In the genomic region with DNA sequence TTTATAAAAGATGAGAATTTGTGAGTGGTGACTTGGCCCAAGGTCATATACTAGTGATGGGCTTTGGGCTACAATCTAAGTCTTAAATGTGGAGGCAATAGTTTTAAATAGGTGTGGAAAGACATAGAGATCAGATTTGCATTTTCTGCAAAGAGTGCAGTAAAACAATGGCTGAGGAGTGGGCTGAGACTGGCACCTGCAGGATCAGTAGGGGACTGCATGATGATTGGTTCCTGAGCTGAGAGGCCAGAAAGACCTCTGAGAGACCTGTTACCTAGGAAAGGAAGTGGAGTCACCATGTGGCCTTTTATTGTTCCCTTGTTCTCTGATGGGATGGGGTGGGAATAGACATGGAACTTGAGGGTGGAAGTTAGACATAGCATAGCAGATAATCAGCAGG, we compare ENCODE assay signal across 8 mouse cellular contexts. TPM values are rescaled to one million over a fixed set of nuclear protein-coding genes. Genes with fewer than 3 reads are reported as not detected.
DNase-seq lines count a peak whose midpoint lies in the region; ATAC-seq and TF ChIP-seq lines count a peak whose summit lies in the region.
"Had no signal": no experiment of that assay in that cellular context is flagged by ENCODE, and none has a peak within 500 bp of the region (broad histone marks: within the 10 kb centered on the region; RNA-seq: fewer than 3 reads in every experiment).

No protein-coding gene starts in this region.

- in situ Hi-C loops in ES-E14 (cut with MboI; ENCODE audit: low sequenced_read_pairs in 2 of 2, unreplicated experiment in 2 of 2): no loop called here

- H3K27ac ChIP-seq in kidney, postnatal 0 days: no peak overlapping the region
- H3K27ac ChIP-seq in kidney, embryonic 15.5 days: no peak overlapping the region
- no peak overlapping the region for H3K27ac ChIP-seq in ES-E14 (ENCODE audit: insufficient read depth, low read depth, low read length, poor library complexity, severe bottlenecking)
- no peak overlapping the region for H3K27ac ChIP-seq in embryonic facial prominence, embryonic 11.5 days (replicated peaks; ENCODE audit: low read depth, low read length)
- H3K27ac ChIP-seq: embryonic facial prominence, embryonic 12.5 days had no signal

- H3K4me3 ChIP-seq in kidney, postnatal 0 days (replicated peaks; ENCODE audit: low read depth, low read length): no peak overlapping the region
- H3K4me3 ChIP-seq in kidney, embryonic 15.5 days (replicated peaks): no peak overlapping the region
- no peak overlapping the region for H3K4me3 ChIP-seq in ES-E14 (ENCODE audit: insufficient read depth in 1 of 2, low read depth in 1 of 2, low read length in 2 of 2, poor library complexity in 1 of 2, severe bottlenecking in 1 of 2)
- no peak overlapping the region for H3K4me3 ChIP-seq in embryonic facial prominence, embryonic 11.5 days (ENCODE audit: low read depth, low read length)
- H3K4me3 ChIP-seq: embryonic facial prominence, embryonic 12.5 days had no signal

- H3K27me3 ChIP-seq in kidney, postnatal 0 days (ENCODE audit: insufficient read depth, low read length): no peaks in the 10 kb centered on the region
- peaks cover 19% of the 10 kb centered on the region for H3K27me3 ChIP-seq in kidney, embryonic 15.5 days
- no peaks in the 10 kb centered on the region for H3K27me3 ChIP-seq in embryonic facial prominence, embryonic 11.5 days (ENCODE audit: control insufficient read depth, insufficient read depth, low read length)
- H3K27me3 ChIP-seq: embryonic facial prominence, embryonic 12.5 days had no signal

- no peaks in the 10 kb centered on the region for H3K36me3 ChIP-seq in kidney, postnatal 0 days (ENCODE audit: insufficient read depth, low read length)
- no peaks in the 10 kb centered on the region for H3K36me3 ChIP-seq in kidney, embryonic 15.5 days
- H3K36me3 ChIP-seq in ES-E14 (ENCODE audit: control insufficient read depth, insufficient read depth, low read length, poor library complexity, severe bottlenecking): no peaks in the 10 kb centered on the region
- H3K36me3 ChIP-seq in embryonic facial prominence, embryonic 11.5 days (replicated peaks; ENCODE audit: control insufficient read depth, insufficient read depth, low read depth, low read length): no peaks in the 10 kb centered on the region
- H3K36me3 ChIP-seq: embryonic facial prominence, embryonic 12.5 days had no signal

- peak; percentile 38 for DNase-seq in kidney, postnatal 0 days (ENCODE audit: low spot score)
- peak; percentile 61 for DNase-seq in A20 (ENCODE audit: low read depth, low spot score)
- no peak for DNase-seq in ES-E14 (ENCODE audit: low read depth, low spot score)
- peak; percentile 10 for DNase-seq in embryonic facial prominence, embryonic 11.5 days (ENCODE audit: low spot score)
- peak; percentile 55 for DNase-seq in thymus, postnatal 14 days
- DNase-seq in gastrocnemius, postnatal 25 days: no peak

- H3K9ac ChIP-seq in kidney, postnatal 0 days (ENCODE audit: low read depth, low read length): no peak overlapping the region
- H3K9ac ChIP-seq in kidney, embryonic 15.5 days: no peak overlapping the region
- H3K9ac ChIP-seq in ES-E14 (ENCODE audit: insufficient read depth, low read depth, low read length, poor library complexity, severe bottlenecking): no peak overlapping the region
- H3K9ac ChIP-seq in embryonic facial prominence, embryonic 11.5 days (replicated peaks; ENCODE audit: low read length): no peak overlapping the region
- H3K9ac ChIP-seq: embryonic facial prominence, embryonic 12.5 days had no signal

- no peaks in the 10 kb centered on the region for H3K4me1 ChIP-seq in kidney, postnatal 0 days (replicated peaks; ENCODE audit: insufficient read depth, low read length)
- H3K4me1 ChIP-seq in kidney, embryonic 15.5 days: no peaks in the 10 kb centered on the region
- H3K4me1 ChIP-seq in ES-E14 (ENCODE audit: control insufficient read depth in 2 of 2, insufficient read depth in 2 of 2, low read length in 2 of 2, poor library complexity in 1 of 2): no peaks in the 10 kb centered on the region
- H3K4me1 ChIP-seq in embryonic facial prominence, embryonic 11.5 days (ENCODE audit: control insufficient read depth, insufficient read depth, low read length): no peaks in the 10 kb centered on the region
- H3K4me1 ChIP-seq: embryonic facial prominence, embryonic 12.5 days had no signal

- TF ChIP-seq CTCF in kidney, postnatal 0 days (IDR thresholded peaks at IDR 0.05; ENCODE audit: low read depth): peak; percentile 71

- no peak for ATAC-seq in kidney, postnatal 0 days (replicated peaks; ENCODE audit: low FRiP score, low read depth)
- ATAC-seq in kidney, embryonic 15.5 days (replicated peaks; ENCODE audit: low FRiP score): no peak
- no peak for ATAC-seq in embryonic facial prominence, embryonic 11.5 days (replicated peaks; ENCODE audit: insufficient number of reproducible peaks, low FRiP score, low TSS enrichment, low read depth)

- H3K9me3 ChIP-seq in kidney, postnatal 0 days (replicated peaks; ENCODE audit: low read length): no peaks in the 10 kb centered on the region
- no peaks in the 10 kb centered on the region; the same call in 1 of the 2 replicates for H3K9me3 ChIP-seq in kidney, embryonic 15.5 days (replicated peaks)
- no peaks in the 10 kb centered on the region for H3K9me3 ChIP-seq in ES-E14 (ENCODE audit: control insufficient read depth, insufficient read depth, low read depth, low read length)
- H3K9me3 ChIP-seq in embryonic facial prominence, embryonic 11.5 days (replicated peaks; ENCODE audit: control insufficient read depth, low read length): no peaks in the 10 kb centered on the region

- no peak overlapping the region for H3K4me2 ChIP-seq in kidney, postnatal 0 days (ENCODE audit: low read length)
- no peak overlapping the region for H3K4me2 ChIP-seq in kidney, embryonic 15.5 days
- H3K4me2 ChIP-seq in embryonic facial prominence, embryonic 11.5 days (ENCODE audit: low read depth, low read length): no peak overlapping the region
- H3K4me2 ChIP-seq: embryonic facial prominence, embryonic 12.5 days had no signal

TF ChIP-seq in ES-E14, 5 proteins besides CTCF, POLR2A, EP300 and RAD21:
- TF ChIP-seq MAFK (IDR thresholded peaks at IDR 0.05; ENCODE audit: insufficient read depth, low read depth, low read length) (0 out of 2 replicates have a peak, but pooled peaks have one; percentile 39), ZNF384 (IDR thresholded peaks at IDR 0.05; ENCODE audit: low read depth, low read length) (no peak), HCFC1 (IDR thresholded peaks at IDR 0.05; ENCODE audit: borderline replicate concordance, insufficient read depth, low read length) (no peak), CHD2 (IDR thresholded peaks at IDR 0.05; ENCODE audit: low read depth, low read length) (no peak), ZC3H11A (IDR thresholded peaks at IDR 0.05; ENCODE audit: borderline replicate concordance, low read depth, low read length) (peak; percentile 51; the same call in 1 of the 2 replicates)

RNA-seq across cellular contexts. Expression of gene Ap1s2, which starts 4.0 kb away (rescaled TPM):
- 15.0 and 17.2 TPM in 2 replicates for polyA plus RNA-seq in kidney, postnatal 0 days (2015; fragmentation: Nextera tagmentation; extraction: Ambion mirVana)
- polyA plus RNA-seq in kidney, embryonic 15.5 days (2015; fragmentation: Nextera tagmentation; extraction: Ambion mirVana): 21.8 and 22.5 TPM in 2 replicates
- total RNA-seq in ES-E14 (2012; rRNA removed): 8.1 and 15.4 TPM in 2 replicates
- 28.9 and 32.1 TPM in 2 replicates for polyA plus RNA-seq in embryonic facial prominence, embryonic 11.5 days (2014; fragmentation: Nextera tagmentation; extraction: Ambion mirVana)
- 10 to 100 TPM; 21.0 to 28.6 TPM for total RNA-seq in gastrocnemius, postnatal 25 days (2021)

RNA-seq across cellular contexts. Expression of gene Zrsr2, which starts 45.7 kb away (rescaled TPM):
- 62.2 and 62.4 TPM in 2 replicates for polyA plus RNA-seq in kidney, postnatal 0 days (2015; fragmentation: Nextera tagmentation; extraction: Ambion mirVana)
- polyA plus RNA-seq in kidney, embryonic 15.5 days (2015; fragmentation: Nextera tagmentation; extraction: Ambion mirVana): 60.8 and 69.8 TPM in 2 replicates
- total RNA-seq in ES-E14 (2012; rRNA removed): 31.9 and 36.9 TPM in 2 replicates
- 59.5 and 67.6 TPM in 2 replicates for polyA plus RNA-seq in embryonic facial prominence, embryonic 11.5 days (2014; fragmentation: Nextera tagmentation; extraction: Ambion mirVana)
- total RNA-seq in gastrocnemius, postnatal 25 days (2021): 10 to 100 TPM; 12.1 to 15.5 TPM

Comparison
In these comparisons a context has a peak if more than half of its experiments do, and no peak if none do; other contexts are left out.
1. DNase-seq: peak in kidney, postnatal 0 days (single experiment), A20 (single experiment), embryonic facial prominence, embryonic 11.5 days (single experiment) and thymus, postnatal 14 days (single experiment); none in ES-E14 (single experiment) and gastrocnemius, postnatal 25 days (single experiment).